Mouse (Mus musculus) kidney, adult 2 months (tissue): Measurements from ENCODE around the gene Flywch1. TPM values are rescaled to one million over a fixed set of nuclear protein-coding genes. Genes with fewer than 3 reads are reported as not detected.

Experiments
- DNase-seq: peaks from one replicate; pipeline ENCODE4 v3.0.0; 2021
- H3K27ac ChIP-seq: fragments of 200-500 bp; 2 replicates; pipeline ENCODE4 v1.5.1; 2012; ENCODE audit warnings: low read depth, low read length, control low read depth, inconsistent platforms; ENCODE audit not compliant: insufficient read depth
- H3K27me3 ChIP-seq: fragments of 200-500 bp; replicated peaks from 2 replicates; pipeline ENCODE4 v1.6.1; 2012; ENCODE audit warnings: mild to moderate bottlenecking, moderate library complexity, low read length, inconsistent platforms; ENCODE audit not compliant: control insufficient read depth, insufficient read depth
- H3K36me3 ChIP-seq: fragments of 200-500 bp; 2 replicates; pipeline ENCODE4 v1.6.1; 2012; ENCODE audit warnings: mild to moderate bottlenecking, moderate library complexity, low read length, inconsistent platforms; ENCODE audit not compliant: control insufficient read depth, insufficient read depth
- H3K4me1 ChIP-seq: fragments of 200-500 bp; 2 replicates; pipeline ENCODE4 v1.6.1; 2011; ENCODE audit warnings: low read length; ENCODE audit not compliant: control insufficient read depth, insufficient read depth
- H3K4me3 ChIP-seq: fragments of 200-500 bp; 2 replicates; pipeline ENCODE4 v1.5.1; 2011; ENCODE audit warnings: mild to moderate bottlenecking, low read depth, low read length, control low read depth; ENCODE audit not compliant: insufficient read depth
- CTCF ChIP-seq: fragments of 200-500 bp; conservative IDR thresholded peaks from 2 replicates; pipeline ENCODE4 v1.5.1; 2011; ENCODE audit warnings: low read depth, mild to moderate bottlenecking, control low read depth, low read length, moderate library complexity, mixed read lengths; ENCODE audit not compliant: insufficient read depth, insufficient read length
- POLR2A ChIP-seq: fragments of 200-500 bp; IDR thresholded peaks from one replicate; pipeline ENCODE4 v1.6.1; 2011; ENCODE audit warnings: low read depth, low read length, control low read depth
- WGBS: fragments of 180-500 bp; shearing (Covaris S2); methylation state at CpG from one replicate; pipeline ENCODE4 v1.1.7; 2018; 5-methylcytosine and 5-hydroxymethylcytosine counted together
- polyA plus RNA-seq: library from polyadenylated mRNA; depleted of rRNA; stranded (reverse); fragments of >200 nt; gene quantifications from 2 replicates; pipeline ENCODE4 v1.2.3, GENCODE M21; 2012; rRNA removed

Flywch1 gene
- polyA plus RNA-seq, 1 experiment = 41.7 TPM

GRCm38 (mm10) chr17:23703301-23703700 is 68.1 kb downstream of the Flywch1 start:
- Histone ChIP-seq H3K27me3 (no peaks in the 10 kb centered on the region), H3K4me3 (no peak overlapping the region), H3K36me3 (no peaks in the 10 kb centered on the region), H3K4me1 (no peaks in the 10 kb centered on the region; the same call in 1 of the 2 replicates), H3K27ac (no peak overlapping the region)
- DNase-seq = no peak
- 93% methylated on average over 9 of the region's 9 CpGs for WGBS
- TF ChIP-seq POLR2A (no peak), CTCF (no peak)

Other genes starting within 250 kb of the Flywch1 start
- gene Zfp213, start 207.4 kb downstream of the Flywch1 start, polyA plus RNA-seq = 12.0 and 14.9 TPM in 2 replicates
- gene Zfp13, start 172.1 kb downstream of the Flywch1 start, polyA plus RNA-seq = 7.9 and 9.8 TPM in 2 replicates
- 0.11 TPM in 1 of 2 replicates, not detected in the other for gene Zscan10, start 170.7 kb downstream of the Flywch1 start, polyA plus RNA-seq
- 0.18 and 0.38 TPM in 2 replicates for gene Mmp25, start 126.3 kb downstream of the Flywch1 start, polyA plus RNA-seq
- 1.7 TPM in 2 replicates for gene Bicdl2, start 111.1 kb downstream of the Flywch1 start, polyA plus RNA-seq
- 367 and 378 TPM in 2 replicates for gene Hcfc1r1, start 98.0 kb downstream of the Flywch1 start, polyA plus RNA-seq
- 14.2 and 15.7 TPM in 2 replicates for gene Thoc6, start 97.7 kb downstream of the Flywch1 start, polyA plus RNA-seq
- gene Tnfrsf12a, start 94.1 kb downstream of the Flywch1 start, polyA plus RNA-seq = 10.0 and 14.4 TPM in 2 replicates
- 2.5 and 2.6 TPM in 2 replicates for gene Cldn6, start 92.4 kb downstream of the Flywch1 start, polyA plus RNA-seq
- 0.14 and 0.45 TPM in 2 replicates for gene Cldn9, start 87.6 kb downstream of the Flywch1 start, polyA plus RNA-seq
- 0.05 TPM in 1 of 2 replicates, not detected in the other for gene 1520401A03Rik, start 48.8 kb downstream of the Flywch1 start, polyA plus RNA-seq
- gene Pkmyt1, start 45.3 kb downstream of the Flywch1 start, polyA plus RNA-seq = 4.1 and 5.2 TPM in 2 replicates
- 9.7 and 10.8 TPM in 2 replicates for gene Paqr4, start 30.7 kb downstream of the Flywch1 start, polyA plus RNA-seq
- 0.17 and 0.27 TPM in 2 replicates for gene Kremen2, start 25.8 kb downstream of the Flywch1 start, polyA plus RNA-seq
- gene Flywch2, start 14.5 kb upstream of the Flywch1 start, polyA plus RNA-seq = 9.3 and 12.2 TPM in 2 replicates
- 394 and 443 TPM in 2 replicates for gene Srrm2, start 18.9 kb upstream of the Flywch1 start, polyA plus RNA-seq
- 687 and 762 TPM in 2 replicates for gene Elob, start 57.5 kb upstream of the Flywch1 start, polyA plus RNA-seq
- gene Prss33, start 64.5 kb upstream of the Flywch1 start, polyA plus RNA-seq = not detected in 2 replicates
- not detected in 2 replicates for gene Prss32, start 72.3 kb upstream of the Flywch1 start, polyA plus RNA-seq
- 0.08 and 0.16 TPM in 2 replicates for gene Prss41, start 72.6 kb upstream of the Flywch1 start, polyA plus RNA-seq
- gene Prss21, start 96.5 kb upstream of the Flywch1 start, polyA plus RNA-seq = 0.14 TPM in 2 replicates
- not detected in 2 replicates for gene Dcpp1, start 109.3 kb upstream of the Flywch1 start, polyA plus RNA-seq
- not detected in 2 replicates for gene Dcpp2, start 109.3 kb upstream of the Flywch1 start, polyA plus RNA-seq
- not detected in 2 replicates for gene Dcpp3, start 145.9 kb upstream of the Flywch1 start, polyA plus RNA-seq
- not detected in 2 replicates for gene Sbp, start 170.1 kb upstream of the Flywch1 start, polyA plus RNA-seq
- gene Sbpl, start 183.7 kb upstream of the Flywch1 start, polyA plus RNA-seq = not detected in 2 replicates
- gene Prss30, start 209.0 kb upstream of the Flywch1 start, polyA plus RNA-seq = 0.71 and 0.95 TPM in 2 replicates
- gene Prss22, start 226.5 kb upstream of the Flywch1 start, polyA plus RNA-seq = 0.23 and 0.26 TPM in 2 replicates